Mouse (Mus musculus) C2C12 (cell line): Measurements from ENCODE around the gene BC037034.

Source experiments
- CEBPB ChIP-seq: IDR thresholded peaks from one replicate; pipeline ENCODE4 v1.6.1; 2011; ENCODE audit warnings: low read depth, mild to moderate bottlenecking, control low read depth, moderate library complexity
- CTCF ChIP-seq: IDR thresholded peaks from one replicate; pipeline ENCODE4 v1.5.1; 2011; ENCODE audit not compliant: control insufficient read depth, insufficient read depth, insufficient read length
- MAX ChIP-seq: IDR thresholded peaks from one replicate; pipeline ENCODE4 v1.6.1; 2011; ENCODE audit warnings: mild to moderate bottlenecking, control low read depth
- MYOD1 ChIP-seq: IDR thresholded peaks from one replicate; pipeline ENCODE4 v1.6.1; 2011; ENCODE audit warnings: low read depth; ENCODE audit not compliant: control insufficient read depth, insufficient read length
- MYOG ChIP-seq: IDR thresholded peaks from one replicate; pipeline ENCODE4 v1.6.1; 2011; ENCODE audit not compliant: control insufficient read depth, insufficient read length; ENCODE audit errors: extremely low read depth

- TF ChIP-seq CTCF = no peak
- TF ChIP-seq MYOG = no peak
- TF ChIP-seq CEBPB = no peak
- no peak for TF ChIP-seq MAX
- TF ChIP-seq MYOD1 = no peak
Observed at GRCm38 (mm10) chr5:138299613-138300012, 35.8 kb upstream of the BC037034 start.
